Mouse (Mus musculus) urinary bladder, adult 2 months (tissue): ENCODE data around the gene Rraga. TPM values are rescaled to one million over a fixed set of nuclear protein-coding genes. Genes with fewer than 3 reads are reported as not detected.
A peak's percentile ranks its signal among the peaks of the same experiment; 100 is the strongest.
"Not testable (repeated sequence)": the region's sequence is repeated elsewhere in the genome, so short reads cannot be mapped to it uniquely, and the experiment has no call there.

Source experiments
- DNase-seq: peaks from one replicate; pipeline ENCODE4 v3.0.0; 2022; ENCODE audit warnings: low spot score
- polyA plus RNA-seq: library from polyadenylated mRNA; depleted of rRNA; stranded (reverse); fragments of >200 nt; gene quantifications from 2 replicates; pipeline ENCODE4 v1.2.3, GENCODE M21; 2012; rRNA removed

The Rraga gene
- polyA plus RNA-seq, 1 experiment = 107 TPM

- DNase-seq = no peak
Observed at GRCm38 (mm10) chr4:86588236-86588635, 12.8 kb downstream of the Rraga start.

GRCm38 (mm10) chr4:86591304-86591703 is 15.8 kb downstream of the Rraga start:
- no peak for DNase-seq

DNA sequence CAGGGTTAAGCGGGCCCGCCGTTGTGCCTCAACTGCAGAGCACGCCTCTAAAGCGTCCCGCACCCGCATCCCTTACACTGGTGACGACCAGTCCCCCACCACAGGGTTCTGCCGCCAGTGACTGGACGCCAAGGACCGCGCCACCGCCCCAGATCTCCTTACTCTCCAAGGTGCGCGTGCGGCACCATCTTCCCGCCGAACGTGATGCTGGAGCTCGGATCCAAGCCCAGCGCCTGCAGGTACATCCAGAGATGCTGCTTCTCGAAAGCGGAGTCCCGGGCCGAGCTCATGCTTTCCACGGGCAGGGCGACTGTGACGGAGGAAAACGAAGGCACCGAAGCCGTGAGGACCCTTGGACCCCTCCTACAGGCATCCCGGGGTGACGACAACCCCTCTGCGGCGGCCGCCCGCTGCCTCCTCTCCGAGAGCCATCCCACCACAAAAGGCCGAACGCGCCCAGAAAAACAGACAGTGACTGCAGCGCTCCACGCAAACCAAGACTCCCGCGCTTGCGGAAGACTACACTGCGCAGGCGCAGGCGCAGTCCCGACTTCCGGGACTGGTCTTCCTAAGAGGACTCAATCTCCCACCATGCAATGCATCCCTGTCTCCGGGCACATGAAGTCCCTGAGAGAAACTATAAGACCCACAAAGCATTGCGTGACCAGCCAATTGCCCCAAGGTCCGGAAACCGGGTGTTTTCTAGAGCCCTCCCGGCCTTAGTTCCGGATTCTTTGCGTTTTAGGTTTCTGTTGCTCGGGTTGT is 36.2 kb downstream of the Rraga start, which contains the start of gene Haus6:
TSS of gene Haus6 (minus strand) at position 532 of the 765 bp plus-strand sequence.
- DNase-seq = peak; percentile 74

GRCm38 (mm10) chr4:86612289-86612620 is 36.8 kb downstream of the Rraga start:
- no peak for DNase-seq

DNA sequence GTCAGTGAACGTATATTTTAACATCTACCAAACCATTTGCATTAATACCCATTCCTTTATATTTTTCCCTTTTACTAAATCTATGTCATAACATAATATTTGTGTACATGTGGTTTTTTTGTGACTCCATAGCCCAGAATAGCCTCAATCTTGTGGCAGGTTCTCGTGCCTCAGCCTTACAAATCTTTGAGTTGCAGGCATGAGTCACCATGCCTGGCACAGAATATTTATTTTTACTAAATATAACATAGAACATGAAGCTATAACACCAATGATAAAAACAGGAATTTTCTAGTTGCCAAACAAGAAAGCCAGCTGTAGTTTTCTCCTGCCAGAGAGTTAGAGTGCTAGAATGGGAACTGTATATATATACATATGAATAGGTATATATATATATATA is 45.0 kb downstream of the Rraga start:
- no peak for DNase-seq

GRCm38 (mm10) chr4:86622116-86622515 is 46.6 kb downstream of the Rraga start:
- DNase-seq = no peak

- DNase-seq = not testable (repeated sequence)
Observed at GRCm38 (mm10) chr4:86622532-86622931, 47.1 kb downstream of the Rraga start.

DNA sequence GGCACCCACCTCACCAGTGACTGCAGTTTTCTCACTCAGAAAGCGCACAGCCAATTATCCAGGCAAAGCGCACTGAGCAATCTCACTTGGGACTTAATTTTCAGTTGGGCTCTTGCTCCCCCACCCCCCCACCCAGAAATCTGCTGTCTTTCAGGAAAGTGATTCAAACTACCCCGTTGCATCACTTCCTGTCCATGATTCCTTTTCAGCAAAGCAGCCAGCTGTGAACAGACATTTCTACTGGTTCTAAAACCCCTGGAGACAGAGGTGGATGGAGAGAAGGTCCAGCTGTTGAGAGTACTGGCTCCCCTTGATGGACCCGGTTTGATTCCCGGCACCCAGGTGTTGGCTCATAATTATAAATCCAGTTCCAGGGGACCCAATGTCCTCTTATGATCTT is 50.0 kb downstream of the Rraga start:
- no peak for DNase-seq

DNA sequence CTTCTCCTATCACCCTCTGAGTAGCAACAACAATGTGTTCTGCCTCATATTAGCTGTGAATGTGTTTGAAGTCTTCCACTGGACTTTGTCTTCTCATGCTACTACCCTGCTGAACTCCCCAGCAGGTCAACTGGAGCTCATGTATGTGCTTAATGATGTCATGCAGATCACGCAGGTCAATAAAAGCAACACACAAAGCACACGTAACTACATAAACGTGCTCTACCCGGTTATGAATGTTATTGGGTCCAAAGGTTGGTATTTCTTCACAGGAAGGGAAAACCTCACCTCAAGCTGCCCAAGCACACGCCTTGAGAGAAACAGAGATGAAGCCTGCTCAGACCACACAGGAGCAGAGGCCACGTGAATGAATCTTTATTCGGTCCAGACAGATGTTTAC is 51.0 kb downstream of the Rraga start:
- DNase-seq = not testable (repeated sequence)

Other genes with a start within 250 kb of the Rraga start
- gene Saxo1, start 17.3 kb upstream of the Rraga start, polyA plus RNA-seq = not detected in 2 replicates
- 3.7 and 4.0 TPM in 2 replicates for gene Haus6, start 36.4 kb downstream of the Rraga start, polyA plus RNA-seq
- 129 and 151 TPM in 2 replicates for gene Plin2, start 94.4 kb downstream of the Rraga start, polyA plus RNA-seq
- 12.5 and 15.2 TPM in 2 replicates for gene Dennd4c, start 172.9 kb downstream of the Rraga start, polyA plus RNA-seq